Mouse (Mus musculus) E14TG2a.4 (cell line): ENCODE data around the gene Cela2a.

Experiments used
- H3K27me3 ChIP-seq: 2 replicates; pipeline ENCODE4 v1.6.1; 2014; ENCODE audit warnings: low read length, control low read depth; ENCODE audit not compliant: insufficient read depth
- H3K36me3 ChIP-seq: 2 replicates; pipeline ENCODE4 v1.6.1; 2014; ENCODE audit warnings: low read length, control low read depth; ENCODE audit not compliant: insufficient read depth
- H3K4me1 ChIP-seq: replicated peaks from 2 replicates; pipeline ENCODE4 v1.6.1; 2014; ENCODE audit warnings: low read depth, low read length, control low read depth
- H3K4me3 ChIP-seq: replicated peaks from 2 replicates; pipeline ENCODE4 v1.5.1; 2014; ENCODE audit warnings: mild to moderate bottlenecking, low read length
- H3K9me3 ChIP-seq: 2 replicates; pipeline ENCODE4 v1.6.1; 2014; ENCODE audit warnings: low read length, control low read depth
- CTCF ChIP-seq: conservative IDR thresholded peaks from 2 replicates; pipeline ENCODE4 v1.5.1; 2014; ENCODE audit warnings: low read length
- NANOG ChIP-seq: IDR thresholded peaks from 2 replicates; pipeline ENCODE4 v1.6.1; 2014; ENCODE audit warnings: borderline replicate concordance, low read length, mixed read lengths
- POU5F1 ChIP-seq: IDR thresholded peaks from 2 replicates; pipeline ENCODE4 v1.6.1; 2014; ENCODE audit warnings: low read length, borderline replicate concordance

Cela2a gene

DNA sequence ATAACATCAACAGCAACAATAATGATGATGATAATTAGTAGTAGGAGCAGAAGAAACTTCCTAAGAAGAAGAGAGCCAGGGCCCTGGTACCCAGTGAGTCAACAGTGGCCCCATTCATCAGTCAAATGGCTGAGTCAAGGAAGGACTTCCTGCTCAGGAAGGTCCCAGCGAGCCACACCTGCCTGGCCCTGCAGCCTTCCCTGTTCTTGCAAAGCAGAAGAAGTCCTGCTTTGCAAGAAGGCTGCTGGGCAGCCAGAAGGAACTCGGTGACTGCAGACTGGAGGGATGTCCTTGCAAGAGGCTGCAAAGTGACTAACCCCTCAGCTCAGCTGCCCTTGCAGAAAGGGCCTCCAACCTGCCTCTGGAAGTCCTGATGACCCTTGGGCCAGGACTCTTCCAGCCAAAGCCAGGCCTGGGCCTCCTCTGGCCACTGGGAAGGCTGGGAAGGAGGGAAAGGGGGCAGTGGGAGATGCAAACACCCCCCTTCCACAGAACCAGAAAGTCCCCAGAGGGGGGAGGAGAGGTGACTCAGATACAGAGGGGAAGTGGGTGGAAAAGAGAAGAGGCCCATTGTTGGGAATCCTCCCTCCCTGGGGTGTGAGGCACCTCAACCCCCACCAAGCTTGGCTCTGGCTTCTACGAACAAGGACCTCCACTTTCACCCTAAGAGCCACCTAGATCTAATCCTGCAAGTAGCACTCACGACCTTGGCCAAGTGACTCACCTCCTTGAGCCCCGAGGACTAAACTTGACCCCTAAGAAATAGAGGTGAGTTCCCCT lies 43.7 kb upstream of the Cela2a start:
- 0 out of 2 replicates have a peak overlapping the region, but pooled peaks have one; percentile 3 for H3K4me3 ChIP-seq
- H3K27me3 ChIP-seq: peaks cover 31% of the 10 kb centered on the region
- H3K9me3 ChIP-seq: no peaks in the 10 kb centered on the region
- H3K4me1 ChIP-seq: peaks cover 90% of the 10 kb centered on the region
- peaks cover 21% of the 10 kb centered on the region for H3K36me3 ChIP-seq
- TF ChIP-seq POU5F1: no peak
- TF ChIP-seq CTCF: no peak
- no peak for TF ChIP-seq NANOG

DNA sequence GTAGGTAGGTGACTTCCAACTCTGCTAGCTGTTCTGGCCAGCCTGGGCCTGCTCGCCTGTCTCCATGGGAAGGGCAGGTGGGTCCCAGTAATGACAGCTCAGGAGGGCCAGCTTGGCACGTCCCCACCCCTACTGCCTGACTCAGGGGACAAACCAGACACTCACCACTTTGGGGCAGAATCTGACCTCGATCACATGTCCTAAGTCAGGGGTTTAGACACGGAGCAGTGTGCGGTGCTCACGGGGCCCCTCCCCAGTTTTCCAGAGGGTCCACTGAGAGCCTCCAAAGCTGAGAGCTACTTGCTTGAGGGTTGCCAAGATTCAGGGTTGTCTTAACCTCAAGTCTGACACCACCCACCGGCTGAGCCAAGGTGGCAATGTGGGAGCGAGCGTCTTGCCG lies 42.1 kb upstream of the Cela2a start:
- H3K4me3 ChIP-seq: no peak overlapping the region
- H3K36me3 ChIP-seq: peaks cover 21% of the 10 kb centered on the region
- H3K4me1 ChIP-seq: peaks cover 88% of the 10 kb centered on the region
- TF ChIP-seq POU5F1 (no peak), NANOG (no peak), CTCF (no peak)
- H3K9me3 ChIP-seq: no peaks in the 10 kb centered on the region
- peaks cover 16% of the 10 kb centered on the region for H3K27me3 ChIP-seq

DNA sequence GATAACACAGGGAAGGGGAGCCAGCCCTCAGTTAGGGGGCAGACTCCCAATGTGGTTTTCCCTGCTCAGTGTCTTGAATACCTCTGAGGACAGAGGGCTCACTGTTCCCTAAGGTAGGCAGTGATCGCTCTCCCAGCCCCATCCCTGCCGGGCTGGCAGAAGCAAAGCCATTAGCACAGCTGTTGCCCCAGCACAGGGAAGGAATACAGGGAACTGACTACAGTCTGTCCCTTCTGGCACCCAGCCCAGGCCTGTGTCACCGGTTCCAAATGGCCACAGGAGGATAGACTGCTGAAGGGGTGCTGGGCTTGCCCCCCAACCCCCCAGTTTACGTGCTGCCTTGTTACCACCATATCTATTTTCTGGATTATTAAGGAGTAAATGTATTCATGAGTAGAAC lies 41.5 kb upstream of the Cela2a start:
- peaks cover 11% of the 10 kb centered on the region for H3K27me3 ChIP-seq
- H3K36me3 ChIP-seq: peaks cover 20% of the 10 kb centered on the region
- H3K4me3 ChIP-seq: peak overlapping the region; percentile 35; the same call in 1 of the 2 replicates
- peaks cover 83% of the 10 kb centered on the region for H3K4me1 ChIP-seq
- TF ChIP-seq CTCF: no peak
- TF ChIP-seq POU5F1: no peak
- no peak for TF ChIP-seq NANOG
- no peaks in the 10 kb centered on the region for H3K9me3 ChIP-seq

DNA sequence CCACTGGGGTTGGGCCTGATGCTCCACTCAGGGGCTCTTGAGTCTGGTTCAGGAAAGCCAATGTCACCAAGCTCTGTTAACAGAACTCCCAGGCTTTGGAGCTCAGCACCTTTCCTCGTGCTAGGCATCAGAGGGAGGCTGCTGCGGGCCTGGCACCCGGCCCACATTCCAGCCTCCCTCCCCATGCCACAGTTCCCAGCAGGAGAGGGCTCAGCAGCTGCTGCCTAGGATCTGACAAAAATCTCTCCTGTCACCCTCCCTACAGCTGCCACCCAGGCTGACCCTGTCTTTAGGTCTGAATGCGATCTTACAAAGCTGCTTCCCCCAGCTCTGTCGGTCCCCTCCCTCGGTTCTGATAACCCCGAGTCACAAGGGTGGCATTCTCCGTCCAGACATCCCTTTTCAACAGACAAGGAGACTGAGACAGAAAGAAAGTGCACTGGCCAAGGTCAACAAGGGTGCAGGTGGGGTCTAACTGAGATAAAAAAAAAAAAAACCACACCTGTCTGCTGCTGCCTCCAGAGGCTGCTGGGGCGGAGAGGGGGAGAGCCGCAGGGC lies 41.1 kb upstream of the Cela2a start:
- H3K27me3 ChIP-seq: peaks cover 7% of the 10 kb centered on the region; the same call in 1 of the 2 replicates
- H3K9me3 ChIP-seq: no peaks in the 10 kb centered on the region
- H3K4me1 ChIP-seq: peaks cover 79% of the 10 kb centered on the region
- TF ChIP-seq POU5F1 (no peak), CTCF (no peak), NANOG (no peak)
- peak overlapping the region; percentile 35; the same call in 1 of the 2 replicates for H3K4me3 ChIP-seq
- peaks cover 18% of the 10 kb centered on the region for H3K36me3 ChIP-seq

DNA sequence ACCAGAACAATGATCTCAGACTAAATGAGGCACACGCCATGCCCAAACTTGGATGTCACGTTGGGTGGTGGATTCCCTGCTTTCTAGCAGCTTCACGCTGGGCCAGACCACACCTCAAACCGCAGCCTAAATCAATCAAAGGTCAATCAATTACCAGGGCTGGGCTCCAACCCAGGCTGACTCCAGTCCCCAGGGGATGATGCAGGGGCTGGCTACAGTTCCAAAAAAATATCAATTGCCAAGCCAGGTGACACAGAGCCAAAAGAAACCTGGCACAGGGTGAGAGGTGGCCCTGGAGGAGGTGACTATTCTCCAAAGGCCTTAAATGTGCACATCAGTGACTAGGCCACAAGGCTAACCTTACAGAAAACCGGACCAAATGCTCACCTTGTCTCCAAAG lies 39.6 kb upstream of the Cela2a start:
- H3K36me3 ChIP-seq: peaks cover 19% of the 10 kb centered on the region
- TF ChIP-seq POU5F1: no peak
- TF ChIP-seq CTCF: no peak
- TF ChIP-seq NANOG: no peak
- no peaks in the 10 kb centered on the region for H3K27me3 ChIP-seq
- H3K4me3 ChIP-seq: peak overlapping the region; percentile 49; the same call in 1 of the 2 replicates
- H3K4me1 ChIP-seq: peaks cover 77% of the 10 kb centered on the region
- H3K9me3 ChIP-seq: no peaks in the 10 kb centered on the region

DNA sequence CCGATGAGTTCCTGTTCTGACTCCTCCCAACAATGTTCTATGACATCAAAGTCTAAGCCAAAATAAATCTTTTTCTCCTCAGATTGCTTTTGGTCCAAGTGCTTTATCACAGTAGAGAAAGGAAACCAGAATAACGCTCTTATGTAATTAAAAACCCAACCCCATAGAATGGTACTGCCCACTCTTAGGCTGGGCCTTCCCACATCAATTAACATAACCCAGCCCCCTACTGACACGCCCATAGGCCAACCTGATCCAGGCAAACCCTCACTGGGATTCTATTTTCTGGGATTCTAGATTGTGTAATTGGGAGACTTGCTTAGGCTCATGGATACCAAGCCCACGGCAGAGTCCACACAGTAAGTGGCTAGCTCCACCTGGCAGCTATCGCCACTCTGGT lies 39.0 kb upstream of the Cela2a start:
- peaks cover 18% of the 10 kb centered on the region for H3K36me3 ChIP-seq
- H3K4me3 ChIP-seq: peak overlapping the region; percentile 49; the same call in 1 of the 2 replicates
- H3K4me1 ChIP-seq: peaks cover 78% of the 10 kb centered on the region
- TF ChIP-seq POU5F1 (no peak), NANOG (no peak), CTCF (no peak)
- H3K9me3 ChIP-seq: no peaks in the 10 kb centered on the region
- H3K27me3 ChIP-seq: no peaks in the 10 kb centered on the region

DNA sequence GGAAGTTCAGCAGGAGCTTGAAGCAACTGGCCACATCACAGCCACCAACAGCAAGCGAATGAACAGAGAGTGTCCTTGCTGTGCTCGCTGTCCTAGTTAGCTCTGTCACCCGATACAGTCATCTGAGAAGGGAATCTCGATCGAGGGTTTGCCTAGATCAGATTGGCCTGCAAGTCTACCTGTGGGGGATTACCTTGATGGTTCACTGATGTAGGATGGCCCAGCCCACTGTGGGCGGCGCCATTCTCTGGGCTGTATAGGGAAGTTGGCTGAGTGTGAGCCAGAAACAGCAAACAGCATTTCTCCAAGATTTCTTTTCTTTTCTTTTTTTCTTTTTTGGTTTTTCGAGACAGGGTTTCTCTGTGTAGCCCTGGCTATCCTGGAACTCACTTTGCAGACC lies 38.5 kb upstream of the Cela2a start:
- TF ChIP-seq POU5F1: no peak
- no peak for TF ChIP-seq NANOG
- TF ChIP-seq CTCF: no peak
- no peaks in the 10 kb centered on the region for H3K9me3 ChIP-seq
- peaks cover 78% of the 10 kb centered on the region for H3K4me1 ChIP-seq
- peaks cover 16% of the 10 kb centered on the region for H3K36me3 ChIP-seq
- no peak overlapping the region for H3K4me3 ChIP-seq
- H3K27me3 ChIP-seq: no peaks in the 10 kb centered on the region

DNA sequence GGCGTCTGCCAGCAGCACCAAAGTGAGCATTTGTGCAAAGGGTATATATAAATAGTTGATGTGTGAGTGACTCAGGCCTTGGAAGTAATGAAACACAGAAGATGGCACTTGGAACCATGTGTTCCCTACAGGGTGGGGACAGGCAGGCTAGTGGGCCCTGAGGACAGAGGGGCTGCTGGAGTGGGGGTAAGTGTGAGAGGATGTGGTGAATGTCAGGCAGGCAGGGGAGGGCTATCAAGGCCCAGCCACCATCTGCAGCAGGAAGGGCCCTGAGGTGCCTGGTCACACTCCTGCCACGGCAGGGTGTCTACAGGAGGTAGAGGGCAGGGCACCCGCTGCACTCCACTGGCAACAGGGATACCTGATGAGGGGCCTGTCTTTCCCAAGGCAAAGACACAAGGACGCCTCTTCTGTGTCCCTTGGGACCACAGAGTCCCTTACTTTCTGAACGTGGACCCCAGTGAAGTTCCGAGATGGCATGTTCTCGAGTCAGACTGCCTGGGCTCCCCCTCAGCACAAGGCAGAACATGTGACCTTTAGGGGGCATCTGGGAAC lies 37.8 kb upstream of the Cela2a start:
- Histone ChIP-seq H3K4me3 (no peak overlapping the region), H3K4me1 (peaks cover 74% of the 10 kb centered on the region), H3K27me3 (no peaks in the 10 kb centered on the region), H3K36me3 (peaks cover 12% of the 10 kb centered on the region; the same call in 1 of the 2 replicates), H3K9me3 (no peaks in the 10 kb centered on the region)
- TF ChIP-seq CTCF (no peak), POU5F1 (no peak), NANOG (no peak)

DNA sequence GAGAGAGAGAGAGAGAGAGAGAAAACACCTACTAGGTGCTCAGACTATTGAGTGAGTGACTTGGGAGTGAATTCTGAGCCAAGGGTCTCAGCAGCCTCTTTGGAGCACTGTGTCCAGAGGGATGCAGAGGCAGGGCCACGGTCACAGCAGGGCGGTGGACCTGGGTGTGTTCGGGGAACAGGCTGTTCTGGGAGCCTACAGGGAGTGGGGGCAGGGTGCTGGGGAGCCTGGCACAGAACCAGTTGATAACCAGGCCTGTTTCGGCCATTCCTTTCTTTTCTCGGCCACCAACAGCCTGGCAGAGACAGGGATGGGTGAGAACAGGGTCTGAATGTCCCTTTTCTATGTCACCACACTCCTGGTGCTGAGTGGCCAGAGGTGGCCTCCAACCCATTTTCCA lies 36.9 kb upstream of the Cela2a start:
- Histone ChIP-seq H3K36me3 (peaks cover 12% of the 10 kb centered on the region; the same call in 1 of the 2 replicates), H3K9me3 (no peaks in the 10 kb centered on the region), H3K27me3 (no peaks in the 10 kb centered on the region), H3K4me1 (peaks cover 67% of the 10 kb centered on the region), H3K4me3 (no peak overlapping the region)
- no peak for TF ChIP-seq CTCF
- TF ChIP-seq POU5F1: no peak
- TF ChIP-seq NANOG: no peak
